Mouse (Mus musculus) layer of hippocampus, adult 18-20 months (tissue): ENCODE measurements at regions not wholly inside any gene's neighbourhood (a gene's known extent, or its start where the extent isn't known, plus 50 kb on each side); places are given as distances from the start of the nearest gene placed in this dataset.

ENCODE experiments used
- DNase-seq, 2 experiments: peaks; one replicate each; pipeline ENCODE4 v3.0.0; 2022; ENCODE audit warnings: low spot score in 2 of 2

DNA sequence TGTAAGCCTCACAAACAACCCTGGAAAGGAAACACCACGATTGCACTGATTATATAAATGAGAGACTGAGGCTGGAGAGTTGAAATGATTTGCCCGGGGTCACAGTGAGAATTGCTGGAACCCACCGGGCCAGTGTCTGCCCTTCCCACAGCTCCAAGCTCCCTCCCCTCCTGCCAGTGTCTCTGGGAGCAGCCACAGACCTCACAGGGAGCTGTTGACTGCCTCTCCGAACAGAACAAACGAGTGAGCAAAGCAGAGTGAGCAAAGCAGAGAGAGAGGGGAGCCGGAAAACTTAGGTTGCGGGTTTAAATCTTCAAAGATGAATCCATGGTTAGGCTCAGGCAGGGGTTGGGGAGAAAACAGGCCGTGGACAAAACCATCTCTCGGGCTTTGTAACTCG lies 246.2 kb downstream of the Bcl11b start:
- no peak for DNase-seq

DNA sequence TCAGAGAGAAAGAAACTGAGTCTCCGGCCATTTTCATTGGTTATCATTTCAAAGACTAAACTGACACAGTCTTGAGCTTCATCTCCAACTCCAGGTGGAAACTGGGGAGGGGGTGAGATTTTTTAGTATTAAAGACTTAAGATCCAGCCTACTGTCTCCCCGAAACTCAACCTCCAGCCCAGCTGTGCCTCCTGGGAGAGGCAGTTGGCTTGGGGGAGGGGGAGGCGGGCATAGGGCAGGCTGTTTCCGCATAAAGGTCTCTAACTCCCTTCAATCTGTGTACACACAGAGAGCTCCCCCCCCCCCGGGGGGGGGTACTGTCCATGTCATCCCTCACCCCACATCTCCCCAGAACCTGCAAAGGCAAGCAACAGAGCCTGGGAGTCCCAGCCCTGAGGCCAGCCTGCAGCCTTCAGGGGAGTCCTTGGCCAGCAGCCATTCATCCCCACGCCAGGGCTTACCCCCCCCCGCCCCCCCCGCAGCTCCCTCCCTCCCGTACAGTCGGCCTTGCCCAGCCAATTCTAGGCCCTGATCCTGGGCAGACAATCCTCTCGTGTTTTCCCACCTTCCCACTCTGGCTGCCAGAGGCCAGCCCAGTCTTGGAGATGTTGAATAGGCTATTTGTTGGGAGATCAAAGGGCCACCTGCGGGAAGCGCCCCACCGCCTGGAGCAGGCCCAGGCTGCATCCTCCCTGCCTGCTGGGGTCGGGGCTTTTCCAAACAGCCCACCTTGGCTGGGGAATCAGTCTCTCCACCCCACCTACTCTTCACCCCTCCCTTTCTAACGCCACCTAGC lies 245.2 kb downstream of the Bcl11b start:
- DNase-seq = no peak

DNA sequence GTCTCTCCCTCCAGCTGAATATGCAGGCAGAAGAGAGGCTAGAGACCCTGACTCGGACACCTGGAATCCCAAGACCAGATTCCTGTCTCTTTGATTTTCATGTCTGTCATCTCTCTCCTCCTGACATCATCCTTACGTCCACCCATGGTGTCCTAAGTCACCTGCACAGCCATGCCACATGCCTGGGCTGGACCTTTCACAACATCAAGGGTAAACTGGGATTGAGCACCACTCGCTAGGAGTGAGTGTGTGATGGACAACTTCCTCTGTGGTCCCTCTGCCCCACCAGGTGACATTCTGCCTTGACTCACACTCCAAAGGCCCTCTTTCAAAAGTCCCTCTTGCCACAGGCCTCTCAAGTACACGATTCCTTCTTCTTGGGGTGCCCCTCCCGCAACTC lies 244.1 kb downstream of the Bcl11b start:
- no peak for DNase-seq

DNA sequence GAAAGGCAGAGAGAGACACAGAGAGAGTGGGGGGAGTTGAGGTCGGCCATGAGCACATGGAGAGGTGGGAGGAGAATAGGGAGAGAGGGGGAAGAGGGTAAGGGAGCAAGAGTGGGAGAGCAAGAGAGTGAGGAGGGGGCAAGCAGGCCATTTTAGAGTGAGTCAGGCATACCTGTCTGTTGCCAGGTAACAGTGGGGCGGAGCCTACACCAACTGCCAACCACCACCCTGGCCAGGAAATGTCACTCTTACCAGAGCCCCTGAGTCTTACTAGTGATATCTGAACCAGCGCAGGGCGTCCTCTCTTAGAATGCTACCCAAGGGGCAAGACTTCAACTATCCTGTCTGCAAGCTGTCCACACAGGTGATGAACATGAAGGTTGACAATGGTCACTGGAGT lies 243.5 kb downstream of the Bcl11b start:
- DNase-seq = no peak

DNA sequence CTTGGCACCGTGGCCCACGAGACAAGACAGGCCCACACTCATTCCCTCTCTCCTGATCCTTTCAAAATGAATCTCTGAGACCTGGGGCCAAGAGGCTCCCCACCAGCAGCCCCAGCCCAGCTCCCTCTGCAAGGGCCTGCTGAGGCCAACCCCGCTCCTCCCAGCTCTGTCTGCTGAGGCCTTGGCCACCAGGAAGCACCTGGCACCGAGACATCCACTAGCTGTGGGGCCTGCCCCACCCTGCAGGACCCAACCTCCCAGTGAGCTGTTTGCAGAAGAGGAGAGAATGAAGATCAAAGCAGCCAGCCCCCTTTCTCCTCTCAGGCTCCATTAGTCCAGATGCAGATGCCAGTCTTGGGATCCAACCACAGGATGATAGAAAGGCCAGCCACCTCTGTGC lies 241.3 kb downstream of the Bcl11b start:
- DNase-seq = no peak

DNA sequence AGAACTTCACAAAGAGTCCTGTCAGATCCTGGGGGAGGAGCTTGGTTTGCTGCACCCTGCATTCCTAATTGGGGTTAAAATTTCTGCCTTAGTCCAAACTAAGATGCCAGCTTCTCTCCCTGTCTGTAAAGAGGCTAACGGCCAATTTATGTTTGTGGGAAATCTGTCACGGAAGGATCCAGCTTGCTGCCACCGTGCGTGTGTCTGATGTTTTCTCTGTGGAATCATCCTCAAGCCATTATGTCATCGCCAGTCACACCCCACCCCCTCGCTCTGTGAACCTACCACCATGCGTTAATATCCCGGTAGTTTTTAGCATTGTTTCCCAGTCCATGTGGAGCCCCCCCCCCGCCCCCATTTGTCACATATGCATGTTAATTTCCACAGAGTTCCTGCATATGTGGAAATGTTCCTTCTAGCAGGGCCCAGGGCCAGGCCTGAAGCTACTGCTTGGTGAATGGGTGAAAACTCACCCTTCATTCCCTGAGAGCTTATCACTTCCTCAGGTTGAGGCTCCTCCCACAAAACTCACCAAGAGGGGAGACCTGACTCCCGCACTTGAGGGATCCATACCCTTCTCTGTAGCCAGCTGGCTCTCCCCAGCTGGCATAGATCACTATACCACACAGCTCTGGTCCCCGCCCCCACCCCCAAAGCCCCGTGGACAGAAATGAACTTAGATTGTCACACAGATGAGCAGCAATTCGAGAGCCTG lies 233.4 kb downstream of the Bcl11b start:
- DNase-seq = peak in 1 of 2 experiments; percentile 57

DNA sequence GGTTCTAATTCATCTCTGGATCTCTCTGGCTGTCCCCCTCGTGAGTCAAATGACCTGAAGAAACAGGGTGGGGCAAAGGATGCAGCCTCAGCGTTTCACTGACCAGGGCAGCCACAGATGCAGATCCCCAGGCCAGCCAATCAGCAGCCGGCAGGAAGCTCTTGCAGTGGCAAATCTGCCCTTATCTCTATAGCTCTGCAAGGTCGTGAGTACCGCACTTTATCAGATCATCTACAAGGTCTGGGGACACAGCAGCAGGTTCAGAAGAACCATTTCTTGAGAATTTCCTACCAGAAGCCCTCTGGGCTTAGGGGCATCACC lies 232.9 kb downstream of the Bcl11b start:
- no peak for DNase-seq

DNA sequence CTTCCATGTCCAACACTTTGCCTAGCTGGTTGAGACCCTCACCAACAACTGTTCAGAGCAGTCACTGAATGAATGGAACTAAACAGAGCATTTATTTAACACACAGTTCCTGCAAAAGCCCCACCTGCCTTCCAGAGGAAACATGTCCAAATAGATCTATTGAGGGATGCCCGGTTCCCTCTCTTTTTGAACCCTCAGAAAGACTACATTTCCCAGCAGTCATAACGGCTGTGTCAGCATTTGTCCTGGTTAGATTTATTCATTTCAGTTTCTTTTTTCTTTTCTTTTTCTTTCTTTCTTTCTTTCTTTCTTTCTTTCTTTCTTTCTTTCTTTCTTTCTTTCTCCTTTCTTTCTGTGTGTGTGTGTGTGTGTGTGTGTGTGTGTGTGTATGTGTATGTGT lies 232.1 kb downstream of the Bcl11b start:
- DNase-seq = no peak

DNA sequence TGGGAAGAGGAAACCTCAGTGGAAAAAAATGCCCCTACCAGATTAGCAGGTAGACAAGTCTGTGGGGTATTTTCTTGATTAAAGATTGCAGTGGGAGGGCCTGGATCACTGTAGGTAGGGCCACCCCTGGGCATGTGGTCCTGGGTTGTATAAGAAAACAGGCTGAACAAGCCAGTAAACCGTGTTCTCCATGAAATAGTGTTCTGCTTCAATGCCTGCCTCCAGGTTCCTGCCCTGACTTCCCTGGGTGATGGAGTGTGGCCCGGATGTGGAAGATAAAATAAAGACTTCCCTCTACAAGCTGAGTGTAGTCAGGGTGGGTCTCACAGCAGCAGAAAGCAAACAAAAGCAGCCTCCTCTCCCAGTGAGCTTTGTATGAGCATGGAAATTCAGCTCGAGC lies 231.6 kb downstream of the Bcl11b start:
- DNase-seq = no peak

DNA sequence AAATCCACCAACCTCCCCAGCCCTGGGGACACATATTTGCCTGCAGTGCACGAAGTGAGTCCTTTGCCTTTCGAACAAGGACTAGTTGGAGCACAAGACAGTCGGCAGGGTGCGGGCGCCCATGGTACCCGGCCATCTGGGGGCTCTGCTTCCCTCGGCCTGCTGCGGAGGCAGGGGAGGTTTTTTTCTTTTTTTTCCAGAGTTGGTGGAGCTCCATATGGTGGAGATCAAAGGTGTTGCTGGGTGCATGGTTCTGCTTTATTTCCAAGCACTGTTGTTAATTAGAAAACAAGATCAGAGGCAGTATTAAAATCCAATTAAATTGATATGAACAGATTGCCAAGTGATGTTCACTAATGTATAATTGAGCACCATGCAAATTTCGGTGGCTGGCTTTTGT lies 225.4 kb downstream of the Bcl11b start:
- DNase-seq = peak in 1 of 2 experiments; percentile 70

DNA sequence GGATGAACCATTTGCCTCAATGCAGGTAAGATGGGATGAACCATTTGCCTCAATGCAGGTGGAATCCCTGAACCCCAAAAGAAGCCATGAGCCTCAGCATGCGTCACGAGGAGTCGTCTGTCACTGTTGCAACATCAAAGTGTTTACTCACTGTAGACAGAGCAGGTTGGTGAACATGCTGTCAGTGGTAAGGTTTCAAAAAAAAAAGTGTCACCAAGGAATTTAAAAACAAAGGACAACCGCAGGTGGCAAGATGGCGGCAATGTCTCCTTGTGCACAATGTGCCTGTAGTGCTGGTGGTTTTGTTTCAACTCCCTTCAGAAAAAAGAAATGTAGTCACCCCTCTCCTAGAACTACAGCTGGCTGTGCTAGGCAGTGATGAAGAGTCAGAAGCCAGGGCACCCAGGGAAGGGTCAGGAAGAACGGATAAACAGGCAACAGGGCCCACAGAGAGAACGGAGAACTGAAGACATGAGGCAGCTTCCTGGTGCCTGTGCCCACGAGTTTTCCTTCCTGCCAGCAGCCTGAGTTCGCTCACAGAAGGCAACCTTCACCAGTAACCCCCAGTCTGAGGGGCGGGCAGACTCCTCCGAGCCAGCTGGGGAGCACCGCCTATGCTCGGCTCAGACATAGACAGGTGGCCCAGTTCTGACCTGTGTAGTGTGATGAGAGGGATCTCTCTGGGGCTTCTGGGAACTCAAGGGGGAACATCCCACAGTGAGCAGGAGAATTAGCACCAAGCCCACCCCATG lies 223.9 kb downstream of the Bcl11b start:
- no peak for DNase-seq

DNA sequence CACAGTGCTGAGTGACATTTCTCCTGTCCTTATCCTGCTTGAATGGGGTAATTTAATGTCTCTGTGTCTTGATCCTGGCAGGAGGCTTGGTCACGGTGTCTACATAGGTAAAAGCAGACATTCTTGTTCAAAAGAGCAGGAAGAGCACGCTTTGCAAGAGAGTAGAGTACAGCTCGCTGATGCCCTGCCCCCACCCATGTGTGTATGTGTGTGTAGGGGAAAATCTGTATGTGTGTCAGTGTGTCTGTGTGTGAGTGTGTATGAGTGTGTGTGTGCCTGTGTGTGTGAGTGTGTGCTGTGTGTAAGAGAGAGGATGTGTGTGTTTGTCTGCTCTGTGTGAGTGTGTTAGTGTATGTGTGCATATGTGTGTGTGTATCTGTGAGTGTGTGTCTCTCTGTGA lies 221.3 kb downstream of the Bcl11b start:
- DNase-seq = no peak

DNA sequence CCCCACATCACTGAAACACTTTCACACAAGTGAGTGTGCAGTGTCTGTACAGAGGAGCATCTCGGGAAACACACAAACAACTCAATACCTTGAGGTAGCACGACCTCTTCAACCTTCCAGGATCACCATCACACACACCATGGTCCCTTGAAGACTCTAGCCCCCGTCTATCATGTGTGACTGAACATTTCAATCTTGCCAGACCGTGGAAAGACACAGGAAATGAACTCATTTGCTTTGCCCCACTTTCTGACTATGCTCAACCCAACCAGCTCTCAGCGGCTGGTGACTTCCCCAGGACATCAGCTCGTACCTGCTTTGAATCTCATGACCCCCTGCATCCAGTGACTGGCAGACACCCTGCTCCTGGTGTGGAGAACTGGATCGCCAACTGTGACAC lies 219.6 kb downstream of the Bcl11b start:
- no peak for DNase-seq

DNA sequence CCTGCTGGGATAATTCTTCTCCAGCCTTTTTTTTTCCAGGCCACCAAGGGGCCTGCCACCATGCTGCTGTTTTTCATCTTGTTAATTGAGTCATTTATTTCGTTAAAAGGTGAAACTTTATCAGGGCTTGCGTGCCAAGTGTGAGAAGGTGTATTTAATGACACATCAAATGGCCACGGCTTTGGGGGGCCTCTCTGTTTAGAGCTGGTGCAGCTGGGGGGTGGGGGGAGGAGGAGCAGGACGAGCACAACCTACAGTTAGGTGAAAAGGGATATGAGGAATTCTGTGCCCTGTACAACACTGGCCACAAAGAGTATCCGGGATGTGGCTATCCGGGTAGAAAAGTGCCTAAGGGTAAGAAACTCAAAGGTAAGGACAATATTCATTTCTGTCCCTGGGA lies 213.6 kb downstream of the Bcl11b start:
- DNase-seq = no peak

DNA sequence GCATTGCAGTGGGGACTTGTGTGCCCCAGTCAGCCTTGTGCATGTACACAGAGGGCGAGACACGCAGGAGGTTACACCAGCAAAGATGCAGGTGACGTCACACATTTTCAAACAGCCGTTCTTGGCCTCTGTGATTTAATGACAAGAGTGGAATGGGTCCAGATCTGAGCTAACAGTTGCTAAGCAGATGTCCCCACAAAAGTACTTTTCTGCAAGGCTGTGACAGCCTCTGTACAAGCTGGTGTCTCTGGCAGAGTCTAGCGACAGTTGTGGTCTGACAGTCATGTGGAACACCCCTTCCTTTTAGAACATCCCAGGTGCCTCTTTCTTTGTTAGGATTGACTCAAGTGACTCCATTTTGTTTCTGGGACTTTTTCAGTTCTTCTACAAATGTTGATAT lies 203.1 kb downstream of the Bcl11b start:
- peak; percentile 54 to 72 for DNase-seq

DNA sequence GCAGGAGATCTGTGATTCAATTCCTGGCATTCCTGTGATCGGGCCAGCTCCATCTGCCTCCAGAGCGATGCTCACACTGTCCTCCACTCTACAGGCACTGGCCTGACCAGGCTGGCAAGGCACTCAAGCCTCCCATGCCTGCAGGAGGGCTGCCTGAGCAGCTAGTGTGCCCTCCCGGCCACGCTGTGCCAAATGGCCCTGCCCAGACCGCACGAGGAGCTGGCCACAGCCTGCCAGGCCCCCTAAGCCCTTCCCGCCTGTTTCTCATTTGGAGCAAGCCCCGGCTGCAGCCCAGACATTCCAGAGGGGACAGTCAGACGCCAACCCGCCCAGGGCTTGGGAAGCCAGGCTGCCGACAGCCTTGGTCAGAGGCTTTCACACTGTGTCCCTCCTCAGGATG lies 195.8 kb downstream of the Bcl11b start:
- no peak for DNase-seq

DNA sequence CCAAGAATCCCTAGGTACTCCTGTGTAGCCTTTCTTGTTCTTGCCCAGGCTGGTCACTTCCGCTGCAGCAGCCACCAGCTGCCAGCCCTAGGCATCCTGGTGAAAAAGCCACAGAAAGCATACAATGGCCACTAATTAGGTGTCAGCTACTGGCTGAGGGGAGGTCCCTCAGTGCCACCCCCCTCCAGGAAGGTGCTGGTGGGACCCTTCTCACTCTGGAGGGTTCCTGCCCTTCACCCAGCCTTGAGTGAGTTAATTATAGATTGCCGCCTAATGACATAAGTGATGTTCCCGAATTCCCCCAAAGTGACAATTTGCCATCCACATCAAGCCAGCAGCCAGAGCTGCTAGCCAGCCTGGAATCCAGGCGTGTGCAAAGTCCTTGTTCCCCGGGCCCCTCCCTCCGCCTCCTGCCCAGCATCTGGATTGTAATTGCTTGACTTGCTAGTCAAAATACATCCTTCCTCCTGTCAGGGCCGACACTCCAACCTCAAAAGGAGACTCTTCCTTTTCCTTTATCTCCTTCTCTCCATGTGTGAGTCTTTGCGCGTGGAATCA lies 195.2 kb downstream of the Bcl11b start:
- DNase-seq = no peak

DNA sequence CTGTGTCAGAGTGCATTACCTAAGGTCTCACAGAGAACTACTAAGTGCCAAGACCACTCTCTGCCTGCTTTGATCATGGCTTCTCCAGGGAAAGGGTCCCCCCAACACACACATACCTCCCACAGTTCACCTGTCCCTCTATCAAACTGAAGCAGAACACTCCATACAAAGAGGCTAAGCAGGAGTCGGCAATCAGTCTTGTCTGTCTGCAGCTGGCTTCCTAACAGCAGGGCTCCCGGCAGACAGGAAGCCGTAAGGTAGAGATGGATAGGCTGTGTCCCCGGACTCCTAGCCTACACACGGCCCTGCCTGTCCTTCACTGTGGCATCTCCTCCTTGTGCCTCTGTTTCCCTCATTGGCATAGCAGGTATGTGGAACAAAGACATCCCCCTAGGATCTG lies 192.2 kb downstream of the Bcl11b start:
- no peak for DNase-seq

DNA sequence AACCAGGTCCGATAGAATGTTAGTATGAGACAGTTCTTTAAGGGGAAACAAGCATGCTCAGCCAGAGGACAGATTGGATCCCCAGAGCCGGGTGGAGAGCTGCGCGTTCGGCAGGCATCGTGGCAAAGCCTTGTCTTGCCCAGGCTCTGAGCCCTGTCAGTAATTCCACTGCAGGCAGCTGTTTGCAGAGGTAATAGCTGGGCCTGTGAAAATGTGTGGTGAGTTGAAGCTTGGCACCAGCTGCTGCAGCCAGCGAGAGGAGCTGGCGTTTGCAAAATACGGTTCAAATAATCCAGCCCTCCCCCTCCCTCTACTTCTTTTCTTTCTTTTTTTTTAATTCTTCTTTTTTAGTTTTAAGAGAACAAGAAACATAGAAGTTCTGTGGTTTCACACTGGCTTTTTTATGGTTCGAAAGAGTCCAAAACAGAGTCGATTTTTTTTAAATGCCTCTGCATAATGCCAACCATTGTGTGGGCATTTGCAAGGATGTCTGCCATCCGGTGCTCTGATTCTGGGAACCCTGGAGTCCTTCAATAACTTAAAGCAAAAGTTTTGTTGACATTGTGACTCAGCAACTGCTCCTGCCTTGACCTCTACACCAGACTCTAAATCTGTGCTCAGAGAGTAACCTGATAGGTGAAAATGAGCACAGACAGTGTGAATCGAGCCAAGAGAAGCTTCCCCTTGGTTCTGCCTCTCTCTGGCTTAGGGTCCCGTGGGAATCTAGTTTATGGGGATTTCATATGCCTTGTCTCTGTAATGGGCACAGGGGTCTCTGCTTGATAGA lies 190.7 kb downstream of the Bcl11b start:
- DNase-seq = no peak

DNA sequence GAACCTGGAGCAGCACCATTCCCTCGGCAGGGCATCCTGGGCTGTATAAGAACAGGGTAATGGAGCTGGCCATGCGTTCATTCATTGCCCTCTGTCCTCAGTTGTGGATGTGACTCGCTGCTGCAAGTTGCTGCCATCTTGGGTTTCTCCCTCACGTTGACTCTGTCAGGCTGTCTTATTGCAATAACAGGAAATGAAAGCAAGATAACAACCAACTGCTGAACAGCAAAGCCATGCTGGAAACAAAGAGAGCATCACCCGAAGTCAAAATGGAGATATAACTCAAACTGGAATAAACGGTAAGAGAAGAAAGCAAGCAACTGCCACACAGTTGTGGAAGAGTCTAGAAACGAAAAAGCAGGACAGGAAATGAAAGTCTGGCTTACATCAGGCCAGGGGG lies 188.5 kb downstream of the Bcl11b start:
- DNase-seq = no peak

DNA sequence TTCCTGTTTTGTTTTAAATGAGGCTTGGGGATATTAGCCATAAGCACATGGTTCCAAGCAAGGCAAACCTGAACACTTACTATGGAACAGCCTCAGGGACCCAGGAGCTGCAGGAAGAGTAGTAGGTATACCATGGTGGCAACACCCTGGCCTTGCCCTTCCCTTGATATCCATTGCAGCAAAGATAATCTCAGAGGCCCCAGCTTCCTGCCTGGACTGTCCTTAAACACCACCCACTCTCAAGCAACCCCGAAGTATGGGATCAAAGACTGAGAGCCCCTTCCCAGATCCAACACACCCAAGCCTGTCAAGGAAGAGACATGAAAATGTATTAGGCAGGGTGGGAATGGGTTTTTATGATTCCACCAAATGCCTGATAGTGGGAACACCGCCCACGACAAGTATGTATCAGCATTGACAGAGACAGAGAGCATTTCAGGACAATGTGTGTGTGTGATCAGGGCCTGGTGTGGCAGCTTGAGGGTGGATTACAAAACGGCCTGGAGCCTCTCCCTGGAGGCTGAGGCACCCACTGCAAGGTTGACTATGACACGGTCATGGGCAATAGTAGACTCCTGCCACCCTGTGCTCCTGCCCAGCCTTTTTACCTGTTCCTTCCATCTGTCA lies 179.5 kb downstream of the Bcl11b start:
- peak; percentile 62 to 89 for DNase-seq
